Mouse (Mus musculus): Measurements from ENCODE around the gene Snx15.
"Not testable (repeated sequence)": the region's sequence is repeated elsewhere in the genome, so short reads cannot be mapped to it uniquely, and the experiment has no call there.

Snx15 gene

DNA sequence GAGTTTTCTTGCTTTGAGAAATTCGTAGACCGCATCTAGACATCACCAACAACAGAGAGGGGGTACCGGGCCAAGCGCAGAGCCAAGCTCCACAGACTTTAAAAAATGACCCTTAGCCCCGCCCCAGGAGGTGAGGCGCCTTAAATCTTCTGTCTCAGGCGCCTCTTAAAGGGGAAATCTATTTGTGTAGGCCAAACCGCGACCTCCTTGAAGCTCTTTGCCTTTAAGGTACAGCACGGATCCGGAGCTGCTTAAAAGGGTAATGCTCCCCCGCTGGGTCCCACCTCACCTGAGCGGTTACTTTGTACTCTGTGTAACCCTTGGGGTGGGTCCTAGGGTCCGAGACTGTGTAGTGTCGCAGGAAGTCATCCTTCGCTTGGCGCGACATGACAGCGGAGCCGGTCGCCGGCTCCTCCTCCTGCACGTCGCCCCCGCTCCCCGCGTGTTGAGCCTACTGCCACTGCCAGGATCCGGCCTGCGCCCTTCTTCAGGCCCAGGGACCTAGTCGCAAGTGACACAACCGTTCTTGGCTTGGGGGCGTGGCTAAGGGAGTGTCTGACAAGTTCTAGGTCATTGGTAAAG lies at the start of gene Snx15:
Gene Snx15, minus strand, starts transcription at position 545 of the 582 bp plus-strand sequence.
- DNase-seq (ENCODE audit: low spot score in 2 of 2) = peak; percentile 88 to 91

DNA sequence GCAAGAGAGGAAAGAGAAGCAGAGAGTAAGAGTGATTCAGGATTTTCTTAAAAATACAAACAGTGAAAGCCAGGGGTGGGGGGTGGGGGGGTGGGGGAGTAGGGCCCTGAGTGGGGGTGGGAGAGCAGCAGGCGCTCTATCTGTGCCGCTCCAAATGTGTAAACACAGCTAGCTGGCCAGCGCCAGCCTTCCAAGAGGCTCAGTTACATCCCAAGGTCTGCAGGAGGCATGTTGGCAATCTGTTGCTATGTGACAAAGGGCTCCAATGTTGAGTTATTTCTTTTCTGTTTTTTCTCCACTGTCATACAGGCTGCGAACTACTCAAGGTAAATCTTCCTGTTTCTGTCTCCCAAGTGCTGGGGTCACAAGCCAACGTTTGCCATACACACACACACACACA lies 46.7 kb upstream of the Snx15 start:
- no peak for DNase-seq (ENCODE audit: low spot score in 2 of 2)

DNA sequence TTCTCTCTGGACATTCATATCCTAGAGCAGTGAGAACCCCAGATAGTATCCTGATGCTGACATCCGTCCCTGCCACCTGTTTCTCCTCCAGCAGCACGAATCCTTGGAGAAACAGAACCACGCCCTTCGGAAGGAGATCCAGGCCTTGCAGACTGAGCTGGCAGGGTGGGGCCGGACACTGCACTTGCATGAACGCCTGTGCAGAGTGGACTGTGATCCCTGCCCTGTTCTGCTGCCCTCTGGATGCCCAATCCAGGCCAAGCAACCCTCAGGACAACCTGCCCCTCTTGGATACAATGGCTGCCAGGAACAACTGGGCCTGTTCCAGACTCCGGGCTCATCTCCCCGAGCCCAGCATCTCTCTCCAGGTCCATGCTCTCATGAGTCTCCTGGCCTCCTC lies 43.1 kb upstream of the Snx15 start:
- no peak for DNase-seq (ENCODE audit: low spot score in 2 of 2)

DNA sequence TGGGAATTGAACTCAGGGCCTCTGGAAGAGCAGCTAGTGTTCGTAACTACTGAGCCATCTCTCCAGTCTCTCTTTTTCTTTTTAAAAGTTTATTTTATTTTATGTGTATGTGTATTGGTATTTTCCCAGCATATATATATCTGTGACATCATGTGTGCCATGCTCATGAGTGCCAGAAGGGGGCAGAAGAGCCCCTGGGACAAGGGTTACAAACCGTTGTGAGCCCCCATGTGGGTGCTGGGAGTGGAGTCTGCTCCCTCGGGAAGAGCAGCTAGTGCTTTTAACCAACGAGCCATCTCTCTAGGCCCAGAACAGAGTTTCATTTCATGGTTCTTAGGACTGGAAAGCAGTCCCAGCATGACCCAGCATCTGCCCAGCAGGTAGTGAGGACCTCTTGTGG lies 38.6 kb upstream of the Snx15 start:
- DNase-seq (ENCODE audit: low spot score in 2 of 2) = no peak

DNA sequence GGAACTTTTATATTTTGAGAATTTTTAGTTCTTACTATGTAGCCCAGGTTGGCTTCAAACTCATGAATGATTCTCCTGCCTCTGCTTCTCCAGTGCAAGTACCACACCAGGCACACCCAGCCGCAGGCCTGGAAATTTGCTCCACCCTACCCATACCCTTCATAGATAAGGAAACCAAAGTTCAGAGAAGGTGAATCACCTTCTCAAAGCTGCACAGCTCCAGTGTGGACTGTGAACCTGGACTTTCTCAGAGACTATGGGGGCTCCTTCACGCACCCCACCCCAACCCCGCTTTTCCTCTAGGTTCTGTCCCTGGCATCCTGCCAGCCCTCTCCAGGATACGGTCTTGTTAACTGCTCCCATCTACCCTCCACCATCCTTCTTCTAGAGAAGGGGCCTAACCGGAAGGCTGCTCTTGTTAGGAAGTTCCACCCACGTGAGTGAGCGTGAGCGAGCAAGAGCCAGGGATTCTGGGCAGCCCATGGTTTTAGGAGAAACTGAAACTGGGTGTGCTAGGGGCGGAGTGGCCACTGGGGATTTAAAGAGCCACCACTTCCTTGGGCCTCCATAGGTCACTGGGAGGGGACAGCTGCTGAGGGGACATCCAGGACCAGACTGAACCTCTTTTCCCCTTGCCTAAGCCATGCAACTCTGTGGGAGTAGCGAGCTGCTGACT lies 35.9 kb upstream of the Snx15 start:
- no peak for DNase-seq (ENCODE audit: low spot score in 2 of 2)

DNA sequence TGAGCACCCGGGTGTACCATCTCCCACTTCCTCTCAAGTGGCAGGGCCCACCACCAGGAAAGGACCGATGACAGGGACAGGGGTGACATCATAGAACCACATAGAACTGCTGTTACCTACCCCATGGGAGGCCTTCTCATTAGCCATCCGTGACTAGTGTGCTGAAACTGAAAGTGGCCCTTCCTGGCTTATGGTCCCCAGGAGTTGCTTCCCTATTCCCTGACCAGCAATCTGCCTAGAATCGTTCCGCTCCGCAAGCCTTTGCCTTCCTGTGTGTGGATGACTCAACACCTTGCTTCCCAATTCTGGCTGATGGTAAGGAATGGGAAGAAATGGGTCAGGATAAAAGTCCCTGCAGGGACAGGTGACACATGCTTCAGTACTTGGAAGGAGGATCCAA lies 29.1 kb upstream of the Snx15 start:
- no peak for DNase-seq (ENCODE audit: low spot score in 2 of 2)

DNA sequence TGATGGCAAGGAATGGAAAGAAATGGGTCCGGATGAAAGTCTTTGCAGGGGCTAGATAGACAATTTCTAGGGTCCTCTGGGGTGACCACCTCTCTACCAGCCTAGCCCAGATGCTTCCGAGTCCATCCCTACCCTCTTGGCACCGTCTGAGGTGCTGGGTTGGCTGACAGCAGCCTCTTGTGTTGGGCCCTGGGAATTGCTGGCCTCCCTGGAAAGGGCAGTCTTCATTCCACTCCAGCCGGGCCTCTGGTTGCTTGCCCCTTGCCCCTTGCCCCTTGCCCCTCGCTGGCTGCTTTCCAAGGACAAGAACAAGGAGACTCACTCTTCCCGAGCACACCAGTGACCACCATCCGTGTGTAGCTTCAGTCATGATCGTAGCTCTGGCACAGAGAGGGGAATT lies 28.3 kb upstream of the Snx15 start:
- DNase-seq (ENCODE audit: low spot score in 2 of 2) = no peak

DNA sequence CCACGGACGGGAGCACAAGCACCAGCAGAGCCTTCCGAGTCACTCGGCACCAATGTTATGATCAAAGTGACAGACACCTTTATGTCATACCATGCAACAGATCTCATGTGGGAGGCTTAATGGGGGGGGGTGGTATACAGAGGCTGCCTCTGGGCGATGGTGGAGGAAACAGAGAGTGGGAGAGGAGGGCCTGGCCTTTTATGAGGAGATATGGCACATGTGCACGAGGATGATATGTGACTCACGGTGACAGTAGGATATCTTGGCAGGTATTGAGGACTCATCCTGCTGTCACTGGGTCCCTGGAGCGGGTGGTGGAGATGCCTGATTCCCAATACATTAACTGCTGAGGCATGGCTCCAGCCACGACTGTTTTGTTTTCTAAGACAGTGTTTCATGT lies 27.1 kb upstream of the Snx15 start:
- DNase-seq (ENCODE audit: low spot score in 2 of 2) = no peak

DNA sequence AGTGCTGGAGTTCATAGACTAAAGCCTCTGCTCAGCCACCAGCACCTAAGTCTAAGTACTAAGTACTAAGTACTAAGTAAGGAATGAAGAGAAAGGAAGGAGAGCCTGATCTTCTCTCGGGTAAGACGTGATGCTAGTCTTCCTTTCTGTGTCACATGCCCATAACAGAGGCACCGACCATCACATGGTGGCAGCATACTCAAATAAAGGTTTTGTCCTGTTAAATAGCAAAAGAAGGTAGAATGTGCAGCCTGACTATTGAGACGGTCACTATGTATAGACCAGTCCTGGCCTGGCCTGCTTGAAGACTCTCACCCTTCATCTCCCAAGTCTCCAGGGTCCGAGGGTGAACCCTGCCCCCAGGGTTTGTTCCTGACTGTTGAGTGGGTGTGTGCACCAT lies 16.7 kb upstream of the Snx15 start:
- no peak for DNase-seq (ENCODE audit: low spot score in 2 of 2)

DNA sequence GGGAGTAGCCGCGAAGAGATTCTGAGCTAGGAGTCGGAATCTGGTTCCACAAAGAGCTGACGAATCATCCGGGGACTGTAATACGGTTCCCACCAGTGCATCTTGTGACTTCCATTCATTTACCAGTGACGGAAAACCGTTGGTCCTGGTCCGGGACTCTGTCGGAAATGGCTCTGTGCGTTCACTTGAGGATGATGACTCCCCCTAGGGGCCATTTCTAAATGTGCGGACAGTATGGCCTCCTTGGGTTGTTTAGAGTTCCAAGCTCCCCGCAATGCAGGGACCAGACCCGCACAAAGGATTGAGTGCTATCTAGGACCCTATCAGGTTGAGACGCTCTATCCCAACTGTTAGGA lies 13.3 kb upstream of the Snx15 start, which contains the start of gene Arl2:
Gene Arl2, minus strand, starts transcription at position 155 of the 356 bp plus-strand sequence.
- DNase-seq (ENCODE audit: low spot score in 2 of 2) = peak; percentile 59 to 62

DNA sequence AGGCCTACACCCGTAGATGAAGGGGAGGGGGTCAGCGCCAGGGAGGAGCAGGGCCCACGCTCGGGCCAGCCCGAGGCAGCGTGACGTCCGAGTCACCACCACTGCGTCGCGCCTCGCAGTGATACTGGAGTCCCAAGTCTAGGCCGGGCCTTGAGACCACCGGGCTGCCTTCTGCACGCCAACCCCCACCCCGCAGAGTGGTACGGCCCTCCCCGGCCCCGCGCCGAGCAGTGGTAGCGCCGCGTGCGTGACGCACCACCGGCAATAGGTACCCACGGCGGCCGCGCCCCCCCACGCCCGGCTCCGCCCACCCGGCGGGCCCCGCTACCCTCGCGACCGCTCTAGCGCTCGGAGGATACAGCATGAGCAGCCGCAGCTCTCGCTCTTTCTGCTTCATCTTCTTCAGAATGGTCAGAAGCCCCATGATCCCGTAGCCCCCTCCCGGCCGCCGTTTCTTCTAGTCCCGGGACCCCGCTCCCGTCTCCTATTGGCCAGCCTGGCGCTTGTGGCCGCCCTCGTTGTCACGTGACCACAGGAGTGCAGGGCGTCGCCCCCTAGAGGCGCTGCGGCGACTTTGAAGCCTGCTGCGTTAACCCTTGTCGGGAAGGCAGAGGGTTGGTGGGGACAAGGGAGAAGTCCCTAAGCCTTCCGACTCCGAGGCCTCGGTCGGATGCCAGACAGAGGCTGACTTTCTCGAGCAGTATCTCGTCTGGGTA lies 12.7 kb upstream of the Snx15 start, which contains the start of gene Batf2:
Gene Batf2, plus strand, starts transcription at position 306 of the 716 bp plus-strand sequence.
- peak; percentile 88 to 90 for DNase-seq (ENCODE audit: low spot score in 2 of 2)

DNA sequence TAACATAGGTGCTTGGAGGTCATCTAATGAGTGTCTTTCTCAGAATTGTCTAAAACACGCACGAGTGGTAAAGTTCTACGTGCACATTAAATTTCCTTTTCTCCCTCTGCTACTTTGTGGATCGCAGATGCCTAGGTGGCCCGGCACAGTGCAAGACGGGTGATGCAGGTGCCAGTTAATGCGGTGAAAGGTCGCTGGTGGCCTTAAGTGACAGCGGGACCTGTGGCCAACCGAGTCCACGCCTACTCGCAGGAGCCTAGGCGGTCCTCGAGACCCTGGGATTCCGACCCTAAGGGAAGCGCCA lies 12.2 kb upstream of the Snx15 start:
- DNase-seq (ENCODE audit: low spot score in 2 of 2) = no peak

DNA sequence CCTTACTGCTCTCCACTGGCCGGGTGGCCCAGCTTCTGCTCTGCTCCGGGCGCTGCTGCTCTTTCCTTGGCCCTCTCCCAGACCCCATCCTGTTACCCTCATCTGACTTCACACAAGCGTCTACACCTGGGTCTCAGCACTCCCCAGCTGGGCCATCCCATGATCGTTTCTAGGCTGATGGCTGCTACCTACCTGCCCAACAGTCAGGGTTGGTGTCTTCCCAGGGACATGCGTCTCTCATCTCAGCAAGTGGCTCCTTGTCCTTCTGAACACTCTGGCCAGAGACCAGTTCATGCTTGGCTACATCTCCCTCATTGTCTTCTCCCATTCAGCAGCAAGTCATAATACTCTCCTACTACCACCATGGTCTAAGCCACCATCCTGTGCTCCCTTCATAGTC lies 11.6 kb upstream of the Snx15 start:
- DNase-seq (ENCODE audit: low spot score in 2 of 2) = no peak

DNA sequence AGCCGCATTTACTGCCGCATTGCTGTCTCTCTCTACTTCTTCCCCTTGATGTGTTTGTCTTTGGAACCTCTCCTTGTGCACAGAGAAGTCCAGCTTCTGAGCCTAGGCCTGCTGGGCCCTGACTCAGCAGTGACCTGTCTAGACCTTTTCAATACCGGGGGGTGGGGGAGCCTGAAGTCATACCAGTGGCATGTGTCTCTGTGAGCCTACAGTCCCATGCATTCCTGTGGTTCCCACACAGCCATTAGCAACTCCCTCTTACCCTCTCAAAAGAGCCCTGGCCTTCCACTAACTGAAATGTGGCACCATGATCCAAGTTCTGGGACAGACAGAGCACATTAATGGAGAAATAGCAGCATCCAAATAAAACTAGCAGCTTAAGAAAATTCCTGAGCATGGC lies 8.3 kb upstream of the Snx15 start:
- no peak for DNase-seq (ENCODE audit: low spot score in 2 of 2)

DNA sequence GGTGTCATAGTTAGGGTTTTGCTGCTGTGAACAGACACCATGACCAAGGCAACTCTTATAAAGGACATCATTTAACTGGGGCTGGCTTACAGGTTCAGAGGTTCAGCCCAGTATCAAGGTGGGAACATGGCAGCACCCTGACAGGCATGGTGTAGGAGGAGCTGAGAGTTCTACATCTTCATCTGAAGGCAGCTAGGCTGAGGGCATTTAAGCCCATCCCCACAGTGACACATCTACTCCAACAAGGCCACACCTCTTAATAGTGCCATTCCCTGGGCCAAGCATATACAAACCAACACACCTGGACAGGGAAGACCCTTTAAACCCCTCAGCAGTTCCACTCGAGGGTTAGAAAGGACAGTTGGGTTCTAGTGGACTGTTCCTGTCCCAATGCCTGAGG lies 5.1 kb upstream of the Snx15 start:
- DNase-seq (ENCODE audit: low spot score in 2 of 2) = not testable (repeated sequence)

DNA sequence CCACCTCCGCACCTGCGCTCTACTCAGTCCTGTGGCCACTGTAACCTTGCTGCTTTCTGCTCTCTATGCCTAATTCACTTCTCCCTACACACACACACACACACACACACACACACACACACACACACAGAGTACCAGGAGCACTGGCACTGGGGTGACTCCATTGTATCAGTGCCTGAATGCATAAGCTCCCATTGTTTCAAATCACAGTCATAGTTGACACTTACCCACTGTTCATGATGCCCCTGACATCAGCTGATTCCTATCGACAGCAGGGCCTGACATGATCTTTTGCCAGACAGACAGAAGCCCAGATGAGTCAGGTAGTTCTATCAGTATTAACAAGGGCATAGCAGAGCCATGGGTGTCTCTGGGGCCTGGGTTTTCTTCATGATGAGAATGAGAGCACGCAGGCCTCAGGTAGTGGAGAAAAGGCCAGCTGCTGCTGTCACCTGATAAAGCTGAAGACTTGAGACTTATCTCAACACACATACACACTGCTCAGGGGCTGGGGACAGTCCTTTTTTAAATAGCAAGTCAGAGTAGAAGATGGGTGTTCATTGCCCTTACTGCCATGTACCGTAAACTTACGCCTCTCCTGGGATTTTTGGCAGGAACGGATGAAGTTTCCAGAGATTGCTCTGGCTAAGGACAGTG lies 4.2 kb upstream of the Snx15 start:
- DNase-seq (ENCODE audit: low spot score in 2 of 2) = no peak

DNA sequence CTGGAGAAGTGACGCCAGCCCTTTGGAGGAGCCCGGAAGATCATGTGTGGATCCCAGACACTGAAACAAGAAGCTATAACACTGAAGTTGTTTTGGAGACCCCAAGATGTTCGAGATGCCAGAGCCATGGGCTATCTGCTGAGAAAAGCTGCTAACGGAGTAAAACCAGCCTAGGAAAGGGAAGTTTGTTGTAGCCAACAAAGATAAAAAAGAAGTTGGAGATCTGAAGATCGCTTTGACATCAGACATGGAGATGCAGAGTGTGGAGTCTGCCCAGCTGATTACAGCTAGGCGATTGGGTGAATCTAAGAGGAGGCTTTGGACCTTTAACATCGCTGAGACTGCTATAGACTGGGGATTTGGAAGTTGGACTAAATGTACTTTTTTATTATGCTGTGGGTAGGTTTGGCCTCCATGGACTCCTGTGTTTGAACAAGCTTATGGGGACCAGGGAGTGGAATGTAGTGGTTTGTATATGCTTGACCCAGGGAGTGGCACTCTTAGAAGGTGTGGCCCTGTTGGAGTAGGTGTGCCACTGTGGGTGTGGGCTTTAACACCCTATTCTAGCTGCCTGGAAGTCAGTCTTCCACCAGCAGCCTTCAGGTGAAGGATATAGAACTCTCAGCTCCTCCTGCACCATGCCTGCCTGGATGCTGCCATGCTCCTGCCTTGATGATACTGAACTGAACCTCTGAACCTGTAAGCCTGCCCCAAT lies 2.5 kb upstream of the Snx15 start:
- not testable (repeated sequence) for DNase-seq (ENCODE audit: low spot score in 2 of 2)

DNA sequence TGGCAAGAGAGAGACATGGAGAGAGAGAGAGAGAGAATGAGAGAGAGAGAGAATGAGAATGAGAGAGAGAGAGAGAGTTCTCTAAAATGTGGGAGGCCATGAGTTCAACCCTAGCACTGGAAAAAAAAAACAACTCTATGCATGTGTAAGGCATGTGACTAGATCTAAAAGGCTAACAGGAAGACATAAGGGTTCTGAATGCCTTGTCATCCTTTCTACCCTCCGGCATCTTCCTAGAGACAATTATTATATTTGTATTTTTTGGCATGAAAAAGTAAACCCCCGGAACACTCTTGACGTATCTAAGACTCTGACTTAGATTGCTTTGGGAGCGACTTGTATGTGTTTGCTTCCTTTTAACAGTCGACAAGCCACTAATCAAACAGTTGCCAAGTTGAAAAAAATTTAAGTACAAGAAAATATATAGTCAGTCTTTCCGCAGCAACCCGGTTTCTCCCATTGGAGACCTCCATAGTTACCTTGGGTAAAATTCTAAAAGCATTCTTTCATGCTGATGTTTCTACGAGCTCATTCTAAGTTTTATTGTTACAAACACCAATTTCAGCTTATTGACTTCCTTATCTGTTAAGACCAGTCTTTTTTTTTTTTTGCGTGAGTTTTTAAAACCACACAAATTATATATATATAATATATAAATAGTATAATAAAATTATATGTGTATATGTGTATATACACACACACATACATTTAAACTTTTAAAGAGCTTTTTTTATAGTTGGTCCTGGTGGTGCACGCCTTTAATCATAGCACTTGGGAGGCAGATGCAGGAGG lies 1.1 kb downstream of the Snx15 start:
- DNase-seq (ENCODE audit: low spot score in 2 of 2) = no peak

DNA sequence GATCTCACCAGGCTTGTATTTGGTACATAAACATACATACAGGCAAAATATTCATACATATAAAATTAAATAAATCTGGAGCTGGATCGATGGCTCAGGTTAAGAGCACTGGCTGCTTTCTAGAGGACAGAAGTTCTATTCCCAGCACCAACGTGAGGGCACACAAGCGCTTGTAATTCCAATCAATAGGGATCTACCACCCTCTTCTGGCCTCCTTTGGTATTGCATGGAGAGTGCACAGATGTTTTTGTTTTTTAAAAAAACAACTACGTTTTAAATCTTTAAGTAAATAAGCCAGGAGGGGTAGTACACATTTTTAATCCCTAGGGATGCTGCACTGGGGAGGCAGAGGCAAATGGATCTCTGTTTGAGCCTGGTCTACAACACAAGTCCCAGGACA lies 1.8 kb downstream of the Snx15 start:
- DNase-seq (ENCODE audit: low spot score in 2 of 2) = no peak

DNA sequence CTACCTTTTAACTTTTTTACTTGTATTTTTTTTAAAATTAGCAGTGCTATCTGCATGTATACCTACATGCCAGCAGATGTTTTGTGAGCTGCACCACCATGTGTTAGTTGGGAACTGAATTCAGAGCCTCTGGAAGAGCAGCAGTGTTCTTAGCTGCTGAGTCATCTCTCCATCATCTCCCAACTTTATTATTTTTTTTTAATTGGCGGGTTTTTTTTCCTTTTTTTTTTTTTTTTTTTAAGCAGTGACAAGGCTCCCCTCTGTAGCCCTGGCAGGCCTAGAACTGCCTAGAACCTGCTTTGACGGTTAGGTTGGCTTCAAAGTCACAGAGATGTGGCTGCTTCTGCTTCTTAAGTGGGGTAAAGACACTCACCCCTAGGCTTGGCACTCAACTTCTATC lies 3.2 kb downstream of the Snx15 start:
- DNase-seq (ENCODE audit: low spot score in 2 of 2) = no peak

DNA sequence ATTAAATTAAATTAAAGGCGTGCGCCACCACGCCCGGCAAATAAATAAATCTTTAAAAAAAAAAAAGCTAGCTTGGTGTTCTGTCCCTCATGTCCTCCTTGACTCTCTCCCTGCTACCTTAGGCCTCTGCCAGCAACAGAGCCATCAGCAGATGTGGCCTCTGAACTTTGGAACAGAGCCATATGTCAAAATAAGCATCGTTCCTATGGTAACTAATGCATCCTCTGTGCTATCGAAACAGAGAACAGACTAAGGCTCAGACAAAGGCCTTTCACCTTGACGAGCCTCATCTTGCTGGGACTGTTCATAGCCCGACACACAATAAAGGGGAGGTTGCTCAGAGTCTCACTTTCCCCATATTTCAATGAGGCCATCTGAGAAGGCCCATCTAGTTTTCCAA lies 4.8 kb downstream of the Snx15 start:
- no peak for DNase-seq (ENCODE audit: low spot score in 2 of 2)

Data from frontal cortex, postnatal 25 days (tissue).